Mouse (Mus musculus) testis, adult 2 months (tissue): ENCODE data around the gene Vipr1. TPM values are rescaled to one million over a fixed set of nuclear protein-coding genes. Genes with fewer than 3 reads are reported as not detected.
A peak's percentile ranks its signal among the peaks of the same experiment; 100 is the strongest.

Source experiments
- H3K27ac ChIP-seq: fragments of 200-500 bp; 2 replicates; pipeline ENCODE4 v1.5.1; 2012; ENCODE audit warnings: low read depth, low read length; ENCODE audit not compliant: control insufficient read depth, insufficient read depth
- H3K27me3 ChIP-seq: fragments of 200-500 bp; 2 replicates; pipeline ENCODE4 v1.6.1; 2012; ENCODE audit warnings: mild to moderate bottlenecking, low read length, moderate library complexity; ENCODE audit not compliant: control insufficient read depth, insufficient read depth
- H3K36me3 ChIP-seq: fragments of 200-500 bp; 2 replicates; pipeline ENCODE4 v1.6.1; 2012; ENCODE audit warnings: mild to moderate bottlenecking, low read length; ENCODE audit not compliant: control insufficient read depth, insufficient read depth
- H3K4me1 ChIP-seq: fragments of 200-500 bp; 2 replicates; pipeline ENCODE4 v1.6.1; 2012; ENCODE audit warnings: low read length; ENCODE audit not compliant: control insufficient read depth, insufficient read depth
- H3K4me3 ChIP-seq: fragments of 200-500 bp; 2 replicates; pipeline ENCODE4 v1.5.1; 2012; ENCODE audit warnings: low read depth, mild to moderate bottlenecking, low read length, moderate library complexity, mixed read lengths; ENCODE audit not compliant: control insufficient read depth
- CTCF ChIP-seq: fragments of 200-500 bp; IDR thresholded peaks from 2 replicates; pipeline ENCODE4 v1.5.1; 2012; ENCODE audit warnings: low read depth, mild to moderate bottlenecking, inconsistent platforms, low read length, moderate library complexity; ENCODE audit not compliant: control insufficient read depth, insufficient read depth, insufficient replicate concordance
- POLR2A ChIP-seq: fragments of 200-500 bp; IDR thresholded peaks from 2 replicates; pipeline ENCODE4 v1.6.1; 2012; ENCODE audit warnings: low read depth, mild to moderate bottlenecking, inconsistent platforms, low read length, moderate library complexity; ENCODE audit not compliant: control insufficient read depth
- polyA plus RNA-seq: library from polyadenylated mRNA; depleted of rRNA; stranded (reverse); fragments of >200 nt; gene quantifications from 2 replicates; pipeline ENCODE4 v1.2.3, GENCODE M21; 2012

Vipr1 gene
- polyA plus RNA-seq, 1 experiment: 0.42 TPM

GRCm38 (mm10) chr9:121694736-121695135 is 52.2 kb downstream of the Vipr1 start:
- no peaks in the 10 kb centered on the region for H3K36me3 ChIP-seq

GRCm38 (mm10) chr9:121696626-121697025 is 54.1 kb downstream of the Vipr1 start:
- Histone ChIP-seq H3K36me3 (no peaks in the 10 kb centered on the region), H3K27ac (no peak overlapping the region)

More at GRCm38 (mm10) chr9:121694736-121695135, 52.2 kb downstream of the Vipr1 start:
- Histone ChIP-seq H3K27ac (no peak overlapping the region), H3K4me3 (no peak overlapping the region), H3K27me3 (no peaks in the 10 kb centered on the region), H3K4me1 (peaks cover 9% of the 10 kb centered on the region)
- TF ChIP-seq CTCF (no peak), POLR2A (no peak)

GRCm38 (mm10) chr9:121697150-121698049 is 54.9 kb downstream of the Vipr1 start:
- no peak for TF ChIP-seq POLR2A
- peak; percentile 75 for TF ChIP-seq CTCF
- Histone ChIP-seq H3K27ac (no peak overlapping the region), H3K4me1 (no peaks in the 10 kb centered on the region), H3K27me3 (no peaks in the 10 kb centered on the region), H3K36me3 (no peaks in the 10 kb centered on the region), H3K4me3 (no peak overlapping the region)

More at GRCm38 (mm10) chr9:121696626-121697025, 54.1 kb downstream of the Vipr1 start:
- Histone ChIP-seq H3K27me3 (no peaks in the 10 kb centered on the region), H3K4me1 (no peaks in the 10 kb centered on the region), H3K4me3 (no peak overlapping the region)
- TF ChIP-seq POLR2A (no peak), CTCF (no peak)

- TF ChIP-seq CTCF: no peak
- TF ChIP-seq POLR2A: no peak
- Histone ChIP-seq H3K36me3 (no peaks in the 10 kb centered on the region), H3K4me3 (peak overlapping the region; percentile 92), H3K27ac (no peak overlapping the region), H3K27me3 (no peaks in the 10 kb centered on the region), H3K4me1 (peaks cover 13% of the 10 kb centered on the region)
Observed at GRCm38 (mm10) chr9:121704261-121704645, 61.7 kb downstream of the Vipr1 start.

- H3K27me3 ChIP-seq: no peaks in the 10 kb centered on the region
- peak within 1 kb of the TSS; percentile 92 for H3K4me3 ChIP-seq
- H3K36me3 ChIP-seq: no peaks in the 10 kb centered on the region
- TF ChIP-seq POLR2A: peak; percentile 65
- TF ChIP-seq CTCF: no peak
- peaks cover 15% of the 10 kb centered on the region for H3K4me1 ChIP-seq
- peak within 1 kb of the TSS; percentile 29 for H3K27ac ChIP-seq
Observed at GRCm38 (mm10) chr9:121704646-121705625, 62.4 kb downstream of the Vipr1 start, which contains the start of gene Sec22c. Gene Sec22c, minus strand, starts transcription at chr9:121705490.

DNA sequence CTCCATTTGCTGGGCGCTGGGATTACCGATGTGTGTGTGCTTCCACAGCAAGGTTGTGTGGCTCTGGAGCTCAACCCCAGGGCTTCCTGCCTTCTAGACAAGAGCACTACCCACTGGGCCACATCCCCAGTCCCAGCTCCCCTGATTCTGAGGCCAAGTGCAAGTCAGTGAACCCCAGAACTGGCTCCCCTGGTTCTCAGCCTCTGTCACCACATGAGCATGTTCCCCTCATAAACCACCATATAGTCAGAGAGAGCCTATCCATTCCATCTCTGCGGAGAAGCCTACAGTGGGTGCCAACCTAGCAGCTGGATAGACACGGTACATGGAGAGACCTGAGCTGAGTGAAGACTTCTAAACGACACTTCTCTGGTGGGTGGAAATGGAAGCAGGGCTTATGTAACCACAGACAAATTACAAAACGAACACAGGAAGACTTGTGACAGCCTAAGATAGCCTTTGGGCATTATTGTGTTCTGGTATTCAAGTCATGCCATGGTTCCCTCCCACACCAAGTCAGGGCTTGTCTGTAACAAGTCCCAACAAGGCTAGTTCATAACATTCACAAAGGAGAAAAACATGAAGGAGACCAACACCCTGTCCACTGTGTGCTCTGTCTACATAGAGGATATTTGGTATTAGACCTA is 63.6 kb downstream of the Vipr1 start:
- TF ChIP-seq POLR2A (no peak), CTCF (no peak)
- Histone ChIP-seq H3K27me3 (no peaks in the 10 kb centered on the region), H3K27ac (no peak overlapping the region), H3K36me3 (no peaks in the 10 kb centered on the region), H3K4me1 (peaks cover 17% of the 10 kb centered on the region), H3K4me3 (no peak overlapping the region)

DNA sequence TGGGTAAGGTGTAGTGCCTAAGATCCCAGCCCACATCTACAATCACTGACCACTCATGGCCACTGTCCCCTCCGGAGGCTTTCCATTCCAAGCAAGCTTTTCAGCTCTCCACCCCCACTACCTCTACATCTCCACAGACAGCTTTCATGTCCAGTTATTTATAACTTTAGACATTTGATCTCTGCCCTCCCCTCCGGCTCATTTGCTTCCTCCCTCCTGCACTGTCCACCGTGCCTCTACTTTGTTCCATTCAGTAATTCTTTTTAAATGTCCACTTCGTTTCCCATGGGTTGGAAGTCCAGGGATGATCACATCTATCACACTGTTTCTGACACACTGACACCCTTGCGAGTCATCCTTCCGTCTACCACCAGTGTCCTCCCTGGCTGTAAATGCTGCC is 65.3 kb downstream of the Vipr1 start:
- Histone ChIP-seq H3K36me3 (no peaks in the 10 kb centered on the region), H3K4me1 (peaks cover 17% of the 10 kb centered on the region), H3K27ac (no peak overlapping the region), H3K27me3 (no peaks in the 10 kb centered on the region), H3K4me3 (no peak overlapping the region)
- TF ChIP-seq POLR2A (no peak), CTCF (no peak)
